Mouse (Mus musculus): ENCODE data around the gene Mindy4. TPM values are rescaled to one million over a fixed set of nuclear protein-coding genes. Genes with fewer than 3 reads are reported as not detected.

The Mindy4 gene
- polyA plus RNA-seq (2016; fragmentation: Nextera tagmentation; extraction: Ambion mirVana), result 24.8 and 27.4 TPM in 2 replicates

DNA sequence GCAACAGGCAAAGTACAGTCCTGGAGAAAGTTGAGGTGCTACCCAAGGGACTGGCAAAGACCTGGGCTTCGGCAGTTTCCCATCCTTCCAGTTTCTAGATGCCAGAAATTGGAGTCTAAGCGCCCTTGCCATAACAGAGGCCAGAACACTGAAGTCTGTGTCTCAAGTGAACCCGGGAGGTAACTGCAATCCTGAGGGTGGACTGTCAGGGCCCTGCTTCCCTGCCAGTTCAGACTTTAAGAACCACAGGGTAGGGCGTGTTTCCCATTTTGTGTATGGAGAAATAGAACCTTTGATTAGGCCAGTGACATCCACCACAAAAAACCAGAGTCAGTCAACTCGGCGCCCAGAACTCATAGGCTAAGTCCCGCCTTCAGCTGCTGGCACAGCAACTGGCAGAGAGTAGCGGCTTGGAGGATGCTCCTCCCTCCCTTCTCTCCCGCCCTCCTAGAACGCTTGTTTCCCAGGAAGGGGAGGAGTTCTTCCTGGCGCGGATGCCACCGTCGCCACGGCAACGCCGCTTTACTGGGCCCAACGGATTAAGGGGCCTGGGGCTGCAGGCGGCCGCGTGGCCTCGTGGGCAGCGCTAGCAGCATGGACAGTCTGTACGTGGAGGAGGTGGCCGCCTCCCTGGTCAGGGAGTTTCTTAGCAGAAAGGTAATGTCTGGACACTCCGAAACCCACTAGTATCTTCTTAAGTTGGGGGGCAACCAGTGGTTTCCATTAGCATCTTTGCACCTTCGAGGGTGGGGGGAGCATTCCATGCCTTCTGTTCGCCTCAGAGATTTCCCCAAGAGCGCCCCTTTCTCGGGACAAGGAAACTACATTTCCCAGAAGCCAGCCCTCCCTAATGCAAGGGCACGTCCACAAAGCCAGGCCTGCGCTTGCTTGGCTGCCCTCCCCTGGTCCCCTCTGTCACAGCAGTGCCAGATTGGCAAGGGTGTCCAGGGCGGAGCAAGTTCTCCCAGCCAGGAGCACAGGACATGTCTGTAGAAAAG, at the start of gene Mindy4:
Mindy4 (plus strand) TSS at position 471 of the 998 bp plus-strand sequence.
- Histone ChIP-seq H3K36me3 (replicated peaks) (peaks cover 10% of the 10 kb centered on the region; the same call in 1 of the 2 replicates), H3K27me3 (ENCODE audit: poor library complexity, severe bottlenecking) (no peaks in the 10 kb centered on the region), H3K27ac (peak within 1 kb of the TSS; percentile 93), H3K4me3 (peak within 1 kb of the TSS; percentile 55), H3K9me3 (no peaks in the 10 kb centered on the region), H3K4me1 (peaks cover 45% of the 10 kb centered on the region)
- DNase-seq (ENCODE audit: extremely low spot score, low spot score), result peak; percentile 93
- WGBS, result 4% methylated on average over 33 of the region's 33 CpGs

DNA sequence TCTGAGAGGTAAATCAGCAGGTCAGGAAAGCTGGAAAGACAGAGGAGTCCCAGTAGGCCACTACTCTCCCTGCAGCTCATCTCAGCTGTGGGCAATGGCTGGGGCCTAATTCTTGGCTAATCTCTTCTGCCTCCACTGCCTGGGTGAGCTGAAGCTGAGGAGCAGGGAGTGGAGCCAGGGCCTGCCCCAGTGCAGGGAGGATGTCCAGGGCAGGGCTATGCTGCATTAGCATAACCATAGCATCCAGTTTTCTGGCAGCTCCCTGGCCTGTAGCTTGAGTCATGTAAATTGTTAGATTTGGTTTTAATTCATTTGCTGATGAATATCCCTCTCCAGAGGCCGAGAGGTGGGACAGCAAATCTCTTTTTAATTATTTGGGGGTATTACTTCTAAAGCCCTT, 43.9 kb upstream of the Mindy4 start:
- H3K4me3 ChIP-seq, result no peak overlapping the region
- WGBS, result 52% methylated on average over 1 of the region's 1 CpGs
- DNase-seq (ENCODE audit: extremely low spot score, low spot score), result no peak
- H3K27me3 ChIP-seq (ENCODE audit: poor library complexity, severe bottlenecking), result no peaks in the 10 kb centered on the region
- no peaks in the 10 kb centered on the region for H3K4me1 ChIP-seq
- H3K9me3 ChIP-seq, result no peaks in the 10 kb centered on the region
- H3K27ac ChIP-seq, result no peak overlapping the region
- H3K36me3 ChIP-seq (replicated peaks), result no peaks in the 10 kb centered on the region

DNA sequence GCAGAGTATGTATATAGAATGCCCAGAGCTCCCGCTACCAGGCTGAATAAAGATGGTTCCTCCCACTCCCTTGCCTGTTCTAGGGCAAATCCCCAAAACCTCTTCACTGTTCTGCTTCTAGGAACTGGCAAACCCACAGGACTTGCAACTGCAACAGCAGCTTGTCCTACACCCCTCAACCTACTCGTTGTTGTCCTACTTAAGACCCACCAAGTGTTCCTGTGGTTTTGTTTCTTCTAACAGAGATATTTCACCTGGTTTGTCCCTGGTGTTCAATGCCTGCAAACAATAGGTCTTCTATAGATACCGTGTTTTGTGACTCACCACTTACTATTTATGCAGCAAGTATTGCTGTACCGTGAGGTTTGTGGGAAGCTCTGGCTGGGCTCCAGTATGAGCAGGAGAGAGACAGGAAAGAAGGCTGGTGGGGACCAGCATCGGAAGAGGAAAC, 41.8 kb upstream of the Mindy4 start:
- 88% methylated on average over 5 of the region's 5 CpGs for WGBS
- H3K36me3 ChIP-seq (replicated peaks), result no peaks in the 10 kb centered on the region
- H3K4me3 ChIP-seq, result no peak overlapping the region
- no peak for DNase-seq (ENCODE audit: extremely low spot score, low spot score)
- H3K27me3 ChIP-seq (ENCODE audit: poor library complexity, severe bottlenecking), result peaks cover 10% of the 10 kb centered on the region; the same call in 1 of the 2 replicates
- H3K9me3 ChIP-seq, result no peaks in the 10 kb centered on the region
- no peaks in the 10 kb centered on the region for H3K4me1 ChIP-seq
- H3K27ac ChIP-seq, result no peak overlapping the region

DNA sequence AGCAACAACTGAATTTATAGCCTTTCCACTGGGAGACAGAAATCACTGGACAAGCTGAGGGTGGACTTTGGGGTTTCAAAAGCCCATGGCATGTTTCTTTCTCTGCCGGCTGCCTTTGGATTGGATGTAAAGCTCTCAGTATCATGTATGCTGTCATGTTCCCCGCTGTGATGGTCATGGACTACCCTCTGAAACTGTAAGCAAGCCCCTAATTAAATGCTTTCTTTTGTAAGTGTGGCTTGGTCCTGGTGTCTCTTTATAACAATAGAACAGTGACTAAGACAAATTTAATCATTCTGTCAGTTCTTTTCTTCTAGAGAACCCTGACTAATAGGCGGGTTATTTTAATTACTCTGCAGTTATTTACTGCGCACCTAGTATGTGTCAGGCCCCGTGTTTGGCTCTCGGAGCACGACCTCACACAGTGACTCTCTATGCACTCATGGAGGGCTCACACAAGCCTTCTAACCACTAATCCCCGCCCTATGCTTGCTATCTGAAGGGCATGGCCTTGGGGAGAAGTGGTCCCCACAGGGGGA, 40.1 kb upstream of the Mindy4 start:
- Histone ChIP-seq H3K27ac (no peak overlapping the region), H3K27me3 (ENCODE audit: poor library complexity, severe bottlenecking) (peaks cover 18% of the 10 kb centered on the region), H3K36me3 (replicated peaks) (no peaks in the 10 kb centered on the region), H3K4me3 (no peak overlapping the region), H3K4me1 (no peaks in the 10 kb centered on the region), H3K9me3 (no peaks in the 10 kb centered on the region)
- WGBS, result 83% methylated on average over 8 of the region's 8 CpGs
- no peak for DNase-seq (ENCODE audit: extremely low spot score, low spot score)

DNA sequence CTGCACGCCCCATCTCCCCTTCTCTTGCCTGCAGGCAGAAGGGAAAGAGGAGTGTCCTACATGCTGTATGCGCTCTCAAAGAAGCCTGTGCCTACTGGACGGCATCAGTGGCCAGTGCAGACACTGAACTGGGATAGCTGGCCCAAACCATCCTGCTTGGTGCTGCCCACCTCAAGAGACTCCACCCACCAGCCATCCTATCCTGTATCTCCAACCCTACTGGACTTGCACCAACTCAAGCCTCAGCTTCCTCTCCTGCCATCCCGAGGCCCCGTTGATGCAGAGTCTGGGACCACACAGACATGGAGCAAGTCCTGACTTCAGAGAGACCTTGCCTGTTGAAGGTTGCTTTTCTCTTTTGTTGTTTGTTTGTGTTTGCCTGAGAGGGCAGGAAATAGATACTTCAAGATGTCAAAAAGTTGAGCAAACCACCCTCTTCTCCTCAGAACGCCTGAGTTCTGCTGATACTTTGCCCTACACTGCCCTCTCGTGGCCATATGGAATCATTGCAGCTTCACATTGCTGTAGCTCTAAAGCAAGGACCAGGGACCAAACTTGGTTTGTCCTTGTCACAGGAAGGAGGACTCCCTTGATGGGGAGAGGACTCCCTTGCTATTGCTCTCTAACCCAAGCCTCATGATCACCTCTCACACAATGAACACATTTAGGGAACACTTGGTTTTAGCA, 36.3 kb upstream of the Mindy4 start:
- Histone ChIP-seq H3K4me3 (no peak overlapping the region), H3K36me3 (replicated peaks) (no peaks in the 10 kb centered on the region), H3K27ac (no peak overlapping the region), H3K27me3 (ENCODE audit: poor library complexity, severe bottlenecking) (peaks cover 56% of the 10 kb centered on the region), H3K9me3 (no peaks in the 10 kb centered on the region), H3K4me1 (no peaks in the 10 kb centered on the region)
- peak; percentile 73 for DNase-seq (ENCODE audit: extremely low spot score, low spot score)
- WGBS, result 53% methylated on average over 7 of the region's 7 CpGs

DNA sequence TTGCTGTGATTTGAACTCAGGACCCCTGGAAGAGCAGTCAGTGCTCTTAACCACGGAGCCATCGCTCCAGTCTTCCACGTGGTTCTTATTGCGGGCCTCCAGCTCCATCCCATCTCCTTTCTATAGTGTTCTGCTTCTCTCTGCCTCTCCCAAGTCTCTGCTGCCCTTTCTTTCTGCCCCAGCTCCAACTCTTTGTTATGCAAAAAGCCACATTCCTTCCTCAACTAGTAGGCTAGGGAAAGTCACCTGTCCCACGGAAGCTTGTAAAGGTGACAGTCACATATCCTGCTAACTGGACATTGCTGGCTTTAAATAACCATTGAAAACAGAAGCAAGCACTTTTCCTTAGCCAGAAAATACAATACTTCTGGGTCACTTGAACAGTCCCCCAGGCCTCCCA, 33.4 kb upstream of the Mindy4 start:
- H3K4me3 ChIP-seq, result no peak overlapping the region
- H3K4me1 ChIP-seq, result peaks cover 26% of the 10 kb centered on the region
- no peaks in the 10 kb centered on the region for H3K9me3 ChIP-seq
- WGBS, result 56% methylated on average over 5 of the region's 5 CpGs
- no peaks in the 10 kb centered on the region for H3K36me3 ChIP-seq (replicated peaks)
- H3K27ac ChIP-seq, result no peak overlapping the region
- H3K27me3 ChIP-seq (ENCODE audit: poor library complexity, severe bottlenecking), result peaks cover 79% of the 10 kb centered on the region
- no peak for DNase-seq (ENCODE audit: extremely low spot score, low spot score)

DNA sequence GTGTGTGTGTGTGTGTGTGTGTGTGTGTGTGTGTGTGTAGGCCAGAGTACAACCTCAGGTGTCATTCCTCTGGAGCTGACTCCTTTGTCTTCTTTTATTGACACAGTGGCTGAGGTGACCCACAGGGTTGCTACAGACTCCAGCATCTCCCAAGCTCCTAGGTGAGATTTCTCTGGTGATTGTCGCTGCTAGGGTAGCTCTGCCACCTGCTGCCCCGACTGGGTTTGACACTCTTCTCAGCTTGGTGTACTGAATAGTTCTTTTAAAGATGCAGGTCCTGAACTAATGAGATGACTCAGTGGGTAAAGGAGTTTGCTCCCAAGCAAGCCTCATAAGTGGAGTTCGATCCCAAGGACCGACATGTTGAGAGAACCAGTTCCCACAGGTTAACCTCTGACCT, 31.5 kb upstream of the Mindy4 start:
- H3K4me3 ChIP-seq, result no peak overlapping the region
- 53% methylated on average over 4 of the region's 4 CpGs for WGBS
- H3K27me3 ChIP-seq (ENCODE audit: poor library complexity, severe bottlenecking), result peaks cover 89% of the 10 kb centered on the region
- H3K9me3 ChIP-seq, result no peaks in the 10 kb centered on the region
- no peaks in the 10 kb centered on the region for H3K36me3 ChIP-seq (replicated peaks)
- no peak overlapping the region for H3K27ac ChIP-seq
- DNase-seq (ENCODE audit: extremely low spot score, low spot score), result no peak
- H3K4me1 ChIP-seq, result peaks cover 37% of the 10 kb centered on the region

DNA sequence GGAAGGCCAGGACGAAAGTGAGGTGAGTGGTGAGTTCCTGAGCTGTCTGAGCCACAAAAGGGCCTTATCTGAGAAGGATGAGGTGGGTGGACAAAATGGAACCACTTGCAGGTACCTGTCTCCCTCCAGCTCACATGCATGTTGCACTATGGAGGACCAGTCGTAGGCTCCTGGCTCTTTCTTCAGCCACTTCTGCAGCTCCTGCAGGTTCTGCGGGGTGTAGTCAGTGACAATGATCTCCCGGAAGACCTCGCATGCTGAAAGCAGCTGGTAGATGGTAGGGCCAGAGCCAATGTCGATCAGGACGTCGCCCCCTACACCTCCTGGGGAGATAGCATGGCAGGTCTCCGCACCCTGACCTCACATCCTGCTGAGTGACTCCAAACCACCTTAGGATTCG, 30.0 kb upstream of the Mindy4 start:
- Histone ChIP-seq H3K36me3 (replicated peaks) (no peaks in the 10 kb centered on the region), H3K4me3 (0 out of 2 replicates have a peak overlapping the region, but pooled peaks have one; percentile 4), H3K9me3 (no peaks in the 10 kb centered on the region), H3K27ac (peak overlapping the region; percentile 13; the same call in 1 of the 2 replicates), H3K4me1 (peaks cover 37% of the 10 kb centered on the region), H3K27me3 (ENCODE audit: poor library complexity, severe bottlenecking) (peaks cover 89% of the 10 kb centered on the region)
- 49% methylated on average over 10 of the region's 10 CpGs for WGBS
- no peak for DNase-seq (ENCODE audit: extremely low spot score, low spot score)

DNA sequence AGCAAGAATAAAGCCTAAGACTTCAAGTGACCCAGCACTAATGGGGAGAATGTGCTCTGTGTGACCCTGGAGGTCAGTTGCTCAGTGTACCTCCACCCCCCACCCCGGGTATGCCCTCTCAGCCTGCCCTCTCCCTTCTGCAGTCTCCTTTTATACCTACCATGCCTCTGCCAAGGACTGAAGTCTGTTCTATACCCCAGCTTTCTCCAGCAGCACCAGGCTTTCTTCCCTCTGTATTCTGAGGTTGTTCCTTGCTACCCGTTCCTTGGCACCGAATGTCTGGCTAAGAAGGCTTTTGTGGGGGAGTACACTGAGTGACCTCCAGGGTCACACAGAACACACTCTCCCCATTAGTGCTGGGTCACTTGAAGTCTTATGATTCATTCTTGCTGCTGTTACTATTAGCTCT, 29.2 kb upstream of the Mindy4 start:
- no peaks in the 10 kb centered on the region for H3K36me3 ChIP-seq (replicated peaks)
- 6% methylated on average over 3 of the region's 3 CpGs for WGBS
- 0 out of 2 replicates have a peak overlapping the region, but pooled peaks have one; percentile 35 for H3K27ac ChIP-seq
- H3K4me1 ChIP-seq, result peaks cover 37% of the 10 kb centered on the region
- H3K27me3 ChIP-seq (ENCODE audit: poor library complexity, severe bottlenecking), result peaks cover 83% of the 10 kb centered on the region
- peak; percentile 39 for DNase-seq (ENCODE audit: extremely low spot score, low spot score)
- H3K9me3 ChIP-seq, result no peaks in the 10 kb centered on the region
- H3K4me3 ChIP-seq, result no peak overlapping the region

DNA sequence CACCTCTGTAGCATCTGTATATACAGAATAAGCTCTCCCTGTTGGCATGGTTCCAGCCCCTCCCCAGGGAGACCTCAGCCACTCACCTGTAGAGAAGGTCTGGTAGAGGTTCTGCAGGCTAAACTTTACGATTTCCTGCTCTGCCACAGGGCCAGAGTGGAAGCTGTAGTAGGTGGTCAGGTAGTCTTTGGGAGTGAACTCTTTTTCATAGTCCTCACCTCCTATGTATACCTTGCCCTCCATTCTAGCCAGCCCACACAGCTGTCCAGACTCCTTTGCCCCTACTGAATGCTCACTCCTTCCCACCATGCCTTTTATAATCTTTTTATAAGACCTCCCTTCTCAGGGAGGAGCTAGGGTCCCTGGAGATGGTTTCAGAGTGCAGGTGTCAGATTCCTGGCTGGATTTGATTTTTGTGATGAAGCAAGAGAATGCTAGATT, 28.4 kb upstream of the Mindy4 start, which contains the start of gene Inmt:
Inmt (minus strand) TSS at position 303 of the 441 bp plus-strand sequence.
- 91% methylated on average over 1 of the region's 1 CpGs for WGBS
- Histone ChIP-seq H3K4me1 (peaks cover 37% of the 10 kb centered on the region), H3K27me3 (ENCODE audit: poor library complexity, severe bottlenecking) (peaks cover 77% of the 10 kb centered on the region)

DNA sequence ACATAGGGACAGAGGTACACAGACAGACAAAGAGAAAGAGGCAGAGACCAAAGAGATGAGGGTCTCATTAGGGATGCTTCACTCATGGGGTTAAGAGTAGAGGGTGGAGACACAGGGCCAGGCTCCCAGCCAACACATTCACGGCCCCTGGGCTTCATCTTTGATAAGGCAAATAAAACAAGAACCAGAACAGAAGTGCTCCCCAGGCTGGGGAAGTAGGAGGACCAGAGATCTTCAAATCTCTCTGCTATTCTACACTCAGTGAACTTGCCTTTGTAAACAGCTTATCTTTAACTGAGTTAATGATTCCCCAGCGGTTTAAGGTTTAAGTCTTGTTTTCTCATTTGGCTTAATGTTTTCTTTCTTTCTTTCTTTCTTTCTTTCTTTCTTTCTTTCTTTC, 27.7 kb upstream of the Mindy4 start:
- 51% methylated on average over 2 of the region's 2 CpGs for WGBS
- H3K4me3 ChIP-seq, result no peak overlapping the region
- H3K27ac ChIP-seq, result no peak overlapping the region
- H3K27me3 ChIP-seq (ENCODE audit: poor library complexity, severe bottlenecking), result peaks cover 71% of the 10 kb centered on the region
- peaks cover 37% of the 10 kb centered on the region for H3K4me1 ChIP-seq
- no peaks in the 10 kb centered on the region for H3K9me3 ChIP-seq
- no peak for DNase-seq (ENCODE audit: extremely low spot score, low spot score)
- H3K36me3 ChIP-seq (replicated peaks), result no peaks in the 10 kb centered on the region

More for the DNA sequence above, 28.4 kb upstream of the Mindy4 start, which contains the start of gene Inmt:
- Histone ChIP-seq H3K4me3 (no peak within 1 kb of the TSS), H3K9me3 (no peaks in the 10 kb centered on the region), H3K36me3 (replicated peaks) (no peaks in the 10 kb centered on the region), H3K27ac (0 out of 2 replicates have a peak within 1 kb of the TSS, but pooled peaks have one; percentile 35)
- no peak for DNase-seq (ENCODE audit: extremely low spot score, low spot score)

DNA sequence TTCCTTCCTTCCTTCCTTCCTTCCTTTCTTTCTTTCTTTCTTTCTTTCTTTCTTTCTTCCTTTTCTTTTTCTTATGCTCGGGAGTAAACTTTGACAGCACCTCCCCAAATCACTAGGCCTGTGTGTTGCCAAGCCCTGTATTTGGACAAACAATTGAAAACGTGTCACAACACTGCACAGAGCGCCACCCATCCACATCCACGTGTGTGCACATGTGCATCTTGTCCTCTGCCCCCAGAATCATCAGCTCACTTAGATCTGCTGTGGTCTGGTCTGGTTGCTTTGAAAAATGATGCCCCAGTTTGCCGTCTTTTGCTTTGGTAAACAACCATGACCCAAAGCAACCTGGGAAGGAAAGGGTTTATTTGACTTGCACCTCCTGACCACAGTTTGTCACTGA, 27.3 kb upstream of the Mindy4 start:
- 75% methylated on average over 5 of the region's 5 CpGs for WGBS
- no peak for DNase-seq (ENCODE audit: extremely low spot score, low spot score)
- Histone ChIP-seq H3K9me3 (no peaks in the 10 kb centered on the region), H3K4me3 (no peak overlapping the region), H3K36me3 (replicated peaks) (no peaks in the 10 kb centered on the region), H3K27me3 (ENCODE audit: poor library complexity, severe bottlenecking) (peaks cover 67% of the 10 kb centered on the region), H3K4me1 (peaks cover 37% of the 10 kb centered on the region), H3K27ac (no peak overlapping the region)

All from forebrain, embryonic 10.5 days (tissue).